Mouse (Mus musculus) left cerebral cortex, postnatal 14 days (tissue): ENCODE results near the gene Ptprt. TPM values are rescaled to one million over a fixed set of nuclear protein-coding genes. Genes with fewer than 3 reads are reported as not detected.
"Not testable (repeated sequence)": the region's sequence is repeated elsewhere in the genome, so short reads cannot be mapped to it uniquely, and the experiment has no call there.

Experiments
- DNase-seq, 2 experiments: peaks; one replicate each; pipeline ENCODE4 v3.0.0; 2021 to 2022; ENCODE audit warnings: low spot score in 2 of 2, mixed read lengths in 1 of 2
- intact Hi-C: fragments of 180-260 bp; cut with DNase I; formaldehyde crosslinking; loops from one replicate; pipeline ENCODE4 v1.15.1; 2025
- total RNA-seq, 2 experiments: library from RNA; stranded (reverse); gene quantifications; 2 replicates each; pipeline ENCODE4 v1.2.3; 2021

Gene Ptprt
- total RNA-seq, 2 experiments from 2014 or later, result 96.9 to 100 TPM

GRCm38 (mm10) chr2:162282121-162282520, 378.8 kb downstream of the Ptprt start:
- intact Hi-C loops, result no loop called here
- no peak for DNase-seq

- peak; percentile 19 to 49 for DNase-seq
- intact Hi-C loops, result no loop called here
Measured at GRCm38 (mm10) chr2:162273826-162274225, 387.1 kb downstream of the Ptprt start.

GRCm38 (mm10) chr2:162251272-162251671, 409.7 kb downstream of the Ptprt start:
- DNase-seq, result no peak
- intact Hi-C loops, result no loop called here

GRCm38 (mm10) chr2:162248296-162248695, 412.7 kb downstream of the Ptprt start:
- no peak for DNase-seq
- intact Hi-C loops, result no loop called here

DNA sequence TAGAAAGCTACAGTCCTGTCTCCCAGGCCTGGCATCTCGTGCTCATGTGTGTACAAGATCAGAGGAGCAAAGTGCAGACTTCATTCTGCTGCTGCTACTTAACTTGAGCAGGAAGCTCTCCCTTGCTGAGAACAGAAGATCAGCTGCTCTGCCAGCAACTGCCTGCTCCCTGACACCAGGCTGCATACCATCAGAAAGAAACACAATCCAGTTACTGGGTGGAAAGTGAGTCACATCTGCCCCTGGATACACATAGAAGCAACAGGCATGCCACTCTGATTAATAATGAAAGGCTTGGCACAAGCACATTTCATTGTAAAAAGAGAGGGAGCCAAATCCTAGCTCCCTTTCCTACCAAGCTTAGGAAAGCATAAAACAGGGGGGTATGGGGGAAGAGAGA, 438.5 kb downstream of the Ptprt start:
- no peak for DNase-seq
- intact Hi-C loops, result no loop called here

DNA sequence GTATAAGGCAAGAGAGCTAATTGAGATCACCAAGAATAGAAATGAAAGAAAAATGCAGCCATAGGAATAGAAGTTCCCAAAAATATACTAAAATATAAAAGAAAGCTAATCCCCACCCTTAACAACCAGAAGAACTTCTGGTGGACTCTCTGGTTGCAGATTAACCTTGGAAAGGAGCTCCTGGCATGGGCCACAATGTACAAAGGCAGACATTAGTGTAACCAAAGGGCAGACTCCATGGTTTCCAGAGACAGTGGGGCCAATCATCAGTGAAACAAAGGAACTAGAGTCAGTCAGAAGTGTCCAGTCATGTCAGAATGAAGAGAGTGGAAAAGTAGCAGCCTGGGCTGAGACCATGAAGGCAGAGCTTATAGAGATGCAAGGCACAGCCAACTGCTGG, 440.4 kb downstream of the Ptprt start:
- intact Hi-C loops, result no loop called here
- no peak for DNase-seq

- intact Hi-C loops, result no loop called here
- DNase-seq, result peak; percentile 37 to 45
Measured at GRCm38 (mm10) chr2:162219507-162219906, 441.4 kb downstream of the Ptprt start.

DNA sequence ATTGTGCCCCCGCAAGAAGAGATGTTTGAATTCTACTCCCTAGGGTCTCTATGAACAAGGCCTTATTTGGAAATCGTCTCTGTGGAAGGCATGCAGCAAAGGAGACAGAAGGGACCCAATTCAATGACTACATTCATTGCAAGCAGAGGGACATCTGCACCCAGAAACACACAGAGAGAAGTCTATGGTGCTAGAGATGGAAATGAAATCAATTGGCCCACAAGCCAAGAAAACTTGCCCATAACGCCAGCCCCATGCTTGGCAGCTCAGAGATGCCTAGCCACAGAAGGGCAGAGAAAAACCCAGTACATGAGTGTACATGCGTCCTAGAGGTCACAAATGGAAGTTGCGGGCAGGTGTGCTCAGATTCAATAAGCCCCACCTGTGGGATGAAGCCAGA, 443.1 kb downstream of the Ptprt start:
- intact Hi-C loops, result no loop called here
- DNase-seq, result no peak

DNA sequence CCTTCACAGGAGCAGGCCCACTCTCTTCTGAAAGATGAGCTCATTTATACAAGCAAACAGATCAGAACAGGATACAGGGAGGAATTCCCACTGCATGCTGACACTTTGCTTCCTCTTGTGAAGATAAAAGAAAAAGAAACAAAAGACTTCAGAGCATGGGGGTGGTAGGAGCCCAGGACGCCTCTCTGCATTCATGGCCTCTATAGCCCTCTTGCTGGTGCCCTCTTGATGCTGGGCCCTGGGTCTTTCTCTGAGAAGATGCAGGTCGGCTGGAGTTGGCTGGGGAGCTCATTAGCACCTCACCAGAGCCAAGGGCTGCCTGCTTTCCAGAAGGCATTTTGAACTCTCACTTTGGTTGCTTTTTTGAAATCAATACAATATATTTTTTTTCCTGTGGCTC, 448.6 kb downstream of the Ptprt start:
- intact Hi-C loops, result no loop called here
- DNase-seq, result no peak

GRCm38 (mm10) chr2:162210564-162210963, 450.4 kb downstream of the Ptprt start:
- intact Hi-C loops, result no loop called here
- DNase-seq, result no peak

DNA sequence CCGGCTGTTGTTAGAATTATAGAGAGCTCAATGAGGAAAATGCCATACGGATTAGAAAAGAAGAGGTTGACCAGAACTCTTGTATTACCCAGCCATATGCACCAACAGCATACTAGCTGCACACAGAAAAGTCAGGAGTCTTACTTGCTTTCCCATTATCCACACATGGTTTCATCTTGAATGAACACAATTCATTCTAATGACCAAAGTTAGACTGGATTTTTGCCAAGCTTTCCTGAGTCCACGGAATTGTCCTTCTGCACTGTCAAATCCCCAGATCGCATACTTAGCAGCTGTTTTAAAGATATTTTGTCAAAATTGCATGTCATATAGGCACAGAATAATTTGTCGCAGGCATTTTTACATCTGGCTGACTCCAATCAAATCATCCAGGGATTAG, 463.6 kb downstream of the Ptprt start:
- no peak for DNase-seq
- intact Hi-C loops, result no loop called here

DNA sequence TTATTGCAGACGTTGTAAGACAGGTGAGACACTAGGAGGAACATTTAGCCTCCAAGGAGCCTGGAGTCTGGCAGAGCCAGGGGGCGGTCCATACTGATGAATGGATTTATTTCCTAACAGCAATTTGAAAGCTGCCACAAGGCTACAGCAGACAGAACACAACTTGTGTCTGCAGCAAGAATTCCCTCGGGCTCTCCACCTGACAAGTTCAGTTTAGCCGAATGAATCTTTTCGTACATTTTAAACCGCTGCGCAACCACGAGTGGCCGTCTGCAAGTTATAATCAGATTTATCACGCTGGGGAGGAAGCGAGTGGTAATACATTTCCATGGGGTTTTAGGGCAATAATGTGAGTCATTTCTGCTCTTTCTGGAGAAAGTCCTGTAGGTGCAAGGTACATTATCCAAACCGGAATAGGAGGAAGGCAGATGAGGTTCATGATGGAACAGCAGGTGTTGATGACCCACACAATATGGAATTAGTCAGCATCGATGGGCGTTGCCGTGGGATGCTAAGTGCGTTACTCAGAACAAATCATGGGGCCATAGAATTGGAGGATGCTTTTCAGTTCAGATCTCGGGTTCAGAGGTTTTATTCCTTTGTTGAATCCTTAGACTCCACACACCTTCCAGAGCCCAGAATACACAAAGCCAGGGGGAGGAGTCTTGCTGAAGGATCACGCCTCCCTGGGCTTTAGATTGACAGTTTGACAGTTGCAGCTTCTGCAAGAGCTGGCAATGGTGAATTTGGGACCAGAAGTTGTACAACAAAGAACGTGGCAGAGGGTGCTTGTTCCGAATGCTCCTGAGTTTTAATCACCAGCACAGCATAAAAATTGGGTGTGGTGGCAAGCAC, 478.1 kb downstream of the Ptprt start:
- no peak for DNase-seq
- intact Hi-C loops, result no loop called here

DNA sequence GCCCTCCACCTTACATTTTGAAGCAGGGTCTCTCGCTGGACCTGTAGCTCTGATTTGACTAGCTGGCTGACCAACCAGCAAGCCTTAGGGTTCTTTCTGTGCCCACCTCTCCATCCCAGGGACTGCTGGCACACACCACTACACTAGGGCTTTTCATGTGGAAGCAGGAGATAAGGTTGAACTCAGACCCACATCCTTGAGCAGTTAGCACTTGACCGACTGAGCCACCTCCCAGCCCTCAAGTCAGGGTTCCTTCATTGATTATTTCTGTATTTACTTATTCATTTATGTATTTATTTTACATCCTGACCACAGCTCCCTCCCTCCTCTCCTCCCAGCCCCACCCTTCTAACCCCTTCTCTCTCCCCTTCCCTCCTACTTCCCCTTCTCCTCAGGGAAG, 479.1 kb downstream of the Ptprt start:
- no peak for DNase-seq

GRCm38 (mm10) chr2:162172529-162172928, 488.4 kb downstream of the Ptprt start:
- intact Hi-C loops, result no loop called here
- DNase-seq, result no peak

More for the DNA sequence above, 479.1 kb downstream of the Ptprt start:
- intact Hi-C loops, result no loop called here

- peak in 1 of 2 experiments; percentile 21 for DNase-seq
- intact Hi-C loops, result no loop called here
Measured at GRCm38 (mm10) chr2:162141845-162142411, 519.0 kb downstream of the Ptprt start.

- intact Hi-C loops, DNase-seq: not testable (repeated sequence)
Measured at GRCm38 (mm10) chr2:162136176-162136575, 524.8 kb downstream of the Ptprt start.

DNA sequence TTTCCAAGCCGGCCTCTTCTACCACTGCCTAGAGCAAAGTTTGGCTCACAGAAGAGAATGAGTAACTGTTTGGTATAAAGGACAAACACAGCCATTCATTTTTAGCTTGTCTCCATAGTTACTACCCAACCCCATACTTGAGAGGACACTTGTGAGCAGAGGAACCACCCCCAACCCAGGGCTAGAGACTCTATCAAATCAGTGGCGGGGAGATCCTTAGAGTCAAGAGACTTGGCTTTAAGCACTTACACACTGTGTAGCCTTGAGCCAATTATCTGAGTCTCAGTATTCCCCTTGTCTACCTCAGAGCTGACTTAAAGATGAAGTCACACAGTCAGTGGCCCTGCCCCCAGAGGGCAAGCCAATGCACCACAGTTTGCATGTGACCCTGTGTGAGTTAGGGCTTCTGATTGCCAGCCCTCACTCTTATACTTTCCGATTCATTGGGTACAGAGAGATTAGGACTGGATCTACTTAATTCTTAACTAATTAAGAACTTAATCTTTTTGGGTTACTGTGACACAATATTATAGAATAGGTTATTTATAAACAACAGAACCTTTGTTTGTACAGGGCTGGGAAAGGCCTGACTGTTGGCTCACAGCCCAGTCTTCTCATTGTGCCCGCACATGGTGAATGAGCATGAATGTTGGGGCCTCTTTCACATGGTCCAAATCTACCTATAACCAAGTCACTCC, 529.2 kb downstream of the Ptprt start:
- DNase-seq, result peak in 1 of 2 experiments; percentile 46
- intact Hi-C loops, result no loop called here

GRCm38 (mm10) chr2:162129896-162130295, 531.1 kb downstream of the Ptprt start:
- intact Hi-C loops, result no loop called here
- DNase-seq, result no peak

DNA sequence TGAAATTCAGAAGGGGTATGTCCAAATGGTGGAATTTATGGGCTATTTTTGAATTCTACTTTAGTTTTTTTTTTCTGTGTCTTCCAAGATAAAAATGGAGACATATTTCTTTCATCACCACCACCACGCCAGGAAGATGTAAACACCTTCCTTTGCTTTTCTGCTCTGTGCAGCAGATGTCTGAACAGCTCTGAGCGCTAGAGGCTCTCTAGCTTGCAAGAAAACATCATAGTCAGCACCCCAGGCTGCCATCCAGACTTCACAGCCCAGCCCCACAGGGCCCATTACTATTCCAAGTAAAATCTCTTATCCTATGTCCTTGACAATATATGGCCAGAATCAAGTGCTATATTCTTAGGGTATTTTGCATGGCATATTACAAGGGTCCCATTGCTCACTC, 542.9 kb downstream of the Ptprt start:
- intact Hi-C loops, result no loop called here

GRCm38 (mm10) chr2:162082391-162082790, 578.6 kb downstream of the Ptprt start:
- intact Hi-C loops, result no loop called here
- DNase-seq, result peak; percentile 59 to 73

More for the DNA sequence above, 542.9 kb downstream of the Ptprt start:
- peak; percentile 14 to 18 for DNase-seq
